Mouse (Mus musculus): ENCODE measurements around the gene Sox15. TPM values are rescaled to one million over a fixed set of nuclear protein-coding genes. Genes with fewer than 3 reads are reported as not detected.
"Not testable (repeated sequence)": the region's sequence is repeated elsewhere in the genome, so short reads cannot be mapped to it uniquely, and the experiment has no call there.

Sox15 gene
- total RNA-seq, 2 experiments from 2014 or later: not detected

DNA sequence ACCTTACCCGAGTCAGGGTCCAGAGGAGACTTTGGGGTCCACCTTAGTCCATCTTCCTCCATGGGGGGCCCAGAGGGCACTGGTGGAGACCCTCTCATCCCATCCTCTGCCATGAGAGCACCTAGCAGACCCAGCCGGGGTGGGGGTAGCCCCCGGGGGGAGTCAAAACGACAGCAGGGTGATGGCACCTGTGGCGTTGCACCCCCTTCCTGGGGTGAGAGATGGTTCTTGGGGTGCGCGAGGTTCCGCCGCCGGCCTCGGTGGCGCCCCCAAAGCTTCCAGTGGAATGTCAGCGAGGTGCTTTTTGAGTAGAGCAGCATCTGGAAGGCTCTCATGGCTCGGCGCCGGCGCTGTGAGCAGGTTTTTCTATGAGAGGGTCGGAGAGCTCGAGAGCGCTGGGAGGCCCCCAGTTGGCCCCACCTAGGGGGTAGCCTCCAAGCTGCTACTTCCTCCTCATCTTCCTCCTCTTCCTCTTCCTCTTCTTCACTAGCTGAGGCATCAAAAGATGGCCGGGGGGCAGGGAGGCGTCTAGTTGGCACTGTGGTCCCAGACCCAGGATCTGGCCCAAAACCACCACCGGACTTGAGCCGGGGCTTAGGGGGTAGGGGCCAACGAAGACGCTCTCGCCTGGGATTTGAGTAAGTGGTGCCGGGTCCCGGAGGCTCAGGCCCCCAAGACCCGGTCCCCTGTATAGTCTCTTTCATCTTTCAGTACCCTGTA lies 25.2 kb downstream of the Sox15 start:
- no peak for DNase-seq

DNA sequence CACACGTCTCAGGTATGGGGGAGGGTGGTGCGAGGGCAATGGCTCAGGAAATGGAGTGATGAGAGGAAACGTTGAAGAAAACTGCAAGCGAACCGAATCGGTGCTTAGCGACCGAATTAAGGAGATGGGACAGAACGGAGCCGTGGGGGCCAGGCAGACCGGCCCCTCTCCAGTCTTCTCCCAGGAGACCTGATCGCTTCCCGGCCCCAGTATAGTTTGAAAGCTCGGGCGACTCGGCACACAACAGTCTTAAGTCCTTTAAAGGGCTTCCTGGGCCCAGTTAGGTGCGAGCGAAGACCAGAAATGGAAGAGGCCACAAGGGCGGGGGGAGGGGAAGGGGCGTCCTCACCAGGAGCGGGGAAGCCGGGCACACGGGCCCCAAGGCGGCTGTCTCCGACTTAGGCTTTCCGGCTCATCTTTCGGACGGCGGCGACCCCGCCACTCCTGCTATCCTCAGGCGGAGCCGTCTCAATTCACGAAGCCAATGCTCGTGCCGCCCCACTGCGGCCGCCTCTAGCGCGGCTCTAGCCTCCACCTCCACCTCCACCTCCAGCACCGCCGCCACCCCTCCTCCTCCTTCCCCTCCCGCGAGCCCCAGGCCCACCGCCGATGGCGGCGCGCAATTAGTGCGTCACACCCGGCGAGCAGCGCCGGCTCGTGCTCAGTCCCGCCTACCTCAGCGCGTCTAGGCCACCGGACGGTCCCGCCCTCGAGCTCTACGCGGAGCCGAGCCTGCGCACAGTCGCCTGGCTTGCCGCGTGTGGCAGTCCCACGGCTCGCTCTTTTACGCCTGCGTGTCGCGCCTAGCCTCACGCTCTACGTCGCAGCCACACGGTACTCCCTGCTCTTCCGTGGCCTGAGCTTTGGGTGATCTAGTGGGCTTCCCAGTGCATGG lies 26.4 kb downstream of the Sox15 start, which contains the start of gene Senp3:
TSS of gene Senp3 (minus strand) at position 771 of the 895 bp plus-strand sequence.
- peak; percentile 97 for DNase-seq

DNA sequence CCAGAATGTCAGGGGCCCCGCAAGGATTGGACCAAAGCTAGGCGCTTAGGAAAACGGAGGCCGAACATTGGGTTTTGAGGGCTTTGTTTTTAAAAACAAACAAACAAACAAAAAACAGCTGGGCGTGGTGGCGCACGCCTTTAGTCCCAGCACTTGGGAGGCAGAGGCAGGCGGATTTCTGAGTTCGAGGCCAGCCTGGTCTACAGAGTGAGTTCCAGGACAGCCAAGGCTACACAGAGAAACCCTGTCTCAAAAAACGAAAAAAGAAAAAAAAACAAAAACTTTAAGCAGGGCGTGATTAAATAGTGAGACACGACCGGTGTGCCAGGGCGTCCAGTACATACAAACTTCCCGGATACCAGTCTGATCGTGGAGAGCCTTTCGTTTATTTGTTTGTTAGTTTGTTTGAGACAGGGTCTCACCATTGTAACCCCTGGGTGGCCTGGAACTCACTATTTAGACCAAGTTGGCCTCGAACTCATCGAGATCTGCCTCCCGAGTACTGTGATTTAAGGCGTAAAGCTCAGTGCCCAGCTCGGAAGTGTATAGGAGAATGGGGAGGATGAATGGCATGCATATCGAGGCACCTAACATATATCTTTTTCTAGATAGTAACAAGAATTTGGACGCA lies 27.2 kb downstream of the Sox15 start:
- DNase-seq: no peak

DNA sequence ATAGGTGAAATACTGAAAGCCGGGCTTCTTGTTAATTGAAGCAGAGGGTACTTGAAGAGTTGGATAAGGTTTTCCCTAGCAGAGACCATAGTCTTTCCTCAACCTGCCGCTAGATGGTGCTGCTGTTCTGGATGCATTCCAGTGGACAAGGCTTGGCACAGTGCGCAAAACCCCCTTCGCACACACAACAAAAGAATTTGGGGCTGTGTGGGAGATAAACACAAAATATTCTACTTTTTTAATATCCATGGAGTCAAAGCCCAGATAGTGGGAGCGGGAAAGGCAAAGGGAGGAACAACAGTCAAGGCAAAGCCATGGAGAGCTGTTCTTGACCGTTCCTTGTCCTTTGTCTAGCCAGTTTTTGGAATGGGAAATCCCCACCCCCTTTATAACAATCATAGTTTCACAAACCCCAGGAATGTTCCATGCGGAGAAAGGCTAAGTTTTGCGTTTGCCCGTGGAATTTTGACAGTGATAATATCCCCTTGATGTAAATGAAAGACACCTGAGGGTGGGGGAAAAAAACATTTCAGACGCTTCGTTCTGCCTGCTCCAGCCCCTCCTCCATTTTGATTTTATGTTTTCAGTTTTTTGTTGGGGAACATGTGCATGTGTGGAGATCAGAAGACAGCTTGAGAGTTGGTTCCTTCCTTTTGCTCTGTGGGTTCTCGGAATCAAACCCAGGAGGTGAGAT lies 27.9 kb downstream of the Sox15 start:
- peak; percentile 78 for DNase-seq

DNA sequence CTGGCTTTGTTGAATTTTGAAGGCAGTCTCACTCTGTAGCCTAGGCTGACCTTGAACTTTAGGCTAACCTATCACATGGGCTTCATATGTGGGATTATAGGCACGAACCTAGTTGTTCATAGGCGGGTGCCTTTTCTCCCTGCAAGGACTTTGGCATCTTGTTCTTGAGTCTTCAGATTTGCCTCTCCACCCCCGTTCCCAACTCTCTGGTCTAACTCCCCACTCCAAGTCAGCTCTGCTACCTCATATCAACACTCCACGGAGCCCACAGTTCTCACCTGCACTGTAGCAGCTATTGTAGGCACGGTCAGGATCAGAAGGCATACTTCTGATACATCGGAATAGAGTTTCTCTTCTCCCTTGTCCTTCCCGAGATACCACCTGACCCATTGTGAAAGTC lies 28.5 kb downstream of the Sox15 start:
- no peak for DNase-seq

DNA sequence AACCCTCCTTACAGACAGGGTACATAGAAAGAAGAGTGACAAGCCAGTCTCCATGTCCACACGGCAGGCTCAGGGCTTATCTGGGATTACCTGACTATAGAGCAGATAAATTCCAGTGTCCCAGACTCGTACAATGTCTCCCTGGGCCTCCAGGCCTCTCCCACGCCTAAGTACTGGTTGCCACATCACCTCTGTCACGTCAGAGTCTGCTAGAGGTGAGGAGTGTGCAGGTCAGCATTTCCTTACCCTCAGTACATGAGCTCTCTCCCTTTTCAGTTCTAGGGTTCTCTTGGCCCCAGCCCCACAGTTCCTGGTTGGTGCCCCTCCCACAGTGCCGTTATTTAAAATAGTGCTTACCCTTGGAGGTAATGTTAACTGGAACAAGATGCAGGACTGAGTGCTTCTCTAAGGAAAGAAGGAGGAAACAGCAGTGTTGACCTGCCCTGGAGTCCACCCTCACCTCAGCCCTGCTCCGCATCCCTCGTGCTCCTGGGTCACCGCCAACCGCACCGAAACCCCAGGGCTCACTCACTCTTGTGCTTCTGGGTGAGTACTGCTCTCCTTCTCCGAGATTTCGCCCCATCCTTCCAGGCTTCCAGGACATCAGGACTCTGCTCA lies 29.1 kb downstream of the Sox15 start:
- DNase-seq: no peak

DNA sequence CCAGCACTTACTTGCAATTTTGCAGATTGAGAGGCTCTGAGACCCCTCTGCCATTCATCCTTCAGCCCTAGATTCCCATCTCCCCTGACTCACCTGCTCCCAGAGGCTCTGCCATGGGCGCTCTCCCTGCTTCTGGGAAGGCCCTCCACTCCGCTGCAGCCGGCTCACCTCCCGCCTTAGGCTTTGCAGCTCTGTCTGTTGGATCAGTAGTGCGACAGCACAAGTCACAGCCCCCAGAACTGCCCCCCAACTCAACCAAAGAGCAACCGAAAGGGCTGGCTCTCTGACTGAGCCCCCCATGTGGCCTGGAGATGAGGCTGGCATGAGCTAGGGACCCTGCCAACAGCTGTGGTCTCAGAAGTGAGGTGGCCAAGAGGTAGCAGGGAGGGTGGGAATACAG lies 29.8 kb downstream of the Sox15 start:
- no peak for DNase-seq

DNA sequence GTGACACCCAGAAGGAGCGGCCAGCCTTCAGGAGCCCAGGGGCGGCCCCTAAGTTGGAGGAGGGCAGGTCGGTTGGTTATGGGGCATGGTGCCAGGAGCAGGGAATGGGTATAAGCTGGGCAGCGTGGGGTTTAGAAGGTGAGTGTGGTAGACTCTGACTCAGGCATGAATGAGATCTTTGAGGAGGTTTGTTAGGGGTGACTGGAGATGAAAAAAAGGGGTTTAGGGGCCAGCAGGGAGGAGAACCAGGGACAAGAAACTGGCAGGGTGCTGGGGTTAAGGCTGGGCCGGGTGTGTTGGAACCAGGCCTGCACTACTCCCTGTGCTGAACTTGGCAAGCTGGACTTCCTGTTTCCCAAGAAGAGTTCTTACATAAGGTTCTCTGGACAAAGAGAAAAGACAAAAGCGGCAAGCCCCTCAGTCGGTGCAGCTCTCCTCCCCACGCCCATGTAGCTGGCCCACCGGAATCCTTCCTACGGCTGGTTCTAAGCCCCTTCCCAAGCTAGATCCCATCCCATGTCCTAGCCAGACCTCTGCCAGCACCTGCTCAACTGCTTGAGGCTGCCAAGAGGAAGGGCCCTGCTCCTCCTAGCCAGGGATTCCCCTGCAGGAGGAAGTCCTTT lies 30.5 kb downstream of the Sox15 start, which contains the start of gene Tnfsf13:
TSS of gene Tnfsf13 (minus strand) at position 259 of the 623 bp plus-strand sequence.
- peak; percentile 86 for DNase-seq

DNA sequence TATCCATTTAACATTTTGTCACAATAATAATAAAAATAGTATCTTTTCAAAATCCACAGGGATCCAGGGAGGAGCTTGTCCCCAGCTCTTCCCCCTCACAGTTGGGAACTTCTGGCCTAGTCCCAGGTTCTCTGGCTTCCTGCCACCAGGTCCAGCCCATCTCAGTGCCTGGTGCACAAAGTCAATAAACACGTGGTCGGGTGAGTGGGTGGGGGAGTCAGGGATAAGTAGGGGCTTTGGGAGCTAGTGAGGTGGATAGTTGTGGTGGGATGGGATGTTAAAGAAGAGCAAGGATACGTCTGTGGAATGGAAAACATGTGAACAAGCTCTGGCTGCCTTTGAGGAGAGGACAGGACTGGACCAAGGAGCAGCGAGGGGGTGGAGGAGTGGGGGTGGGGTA lies 31.3 kb downstream of the Sox15 start:
- peak; percentile 83 for DNase-seq

DNA sequence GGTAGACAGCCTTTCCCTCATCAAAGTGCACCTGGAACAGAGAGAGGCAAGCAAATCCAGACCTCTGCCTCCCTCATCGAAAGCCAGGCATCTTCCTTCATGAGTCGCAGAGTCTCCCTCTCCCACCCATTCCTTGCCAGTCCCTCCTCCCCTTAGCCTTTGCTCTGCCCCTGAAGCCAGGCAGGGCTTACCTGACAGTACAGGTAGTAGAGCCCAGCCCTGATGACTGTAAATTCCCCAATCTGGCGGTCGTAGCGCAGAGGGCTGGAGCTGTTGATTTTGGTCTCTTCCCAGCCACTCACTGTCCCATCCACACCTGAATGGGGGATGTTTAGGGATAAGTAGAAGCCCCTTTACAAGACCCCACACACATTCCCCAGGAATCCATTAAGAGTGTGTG lies 31.9 kb downstream of the Sox15 start:
- DNase-seq: no peak

DNA sequence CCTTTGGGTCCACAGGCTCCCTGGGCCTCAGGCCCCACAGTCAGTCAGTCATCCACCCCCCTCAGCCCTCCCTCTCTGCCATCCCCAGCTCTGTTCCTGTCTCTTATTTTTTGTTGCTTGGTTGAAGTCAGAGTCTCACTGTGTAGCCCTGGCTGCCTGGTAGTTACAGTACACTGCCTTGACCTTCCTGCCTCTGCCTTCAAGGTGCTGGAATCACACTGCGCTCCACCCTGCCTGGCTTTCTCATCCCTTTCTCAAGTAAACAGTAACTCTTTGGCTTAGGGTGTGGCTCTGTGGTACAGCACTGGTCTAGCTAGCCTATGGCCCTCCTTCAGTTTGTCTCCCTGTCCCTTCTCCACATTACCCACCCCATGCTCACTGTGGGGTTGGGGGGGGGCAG lies 34.8 kb downstream of the Sox15 start:
- no peak for DNase-seq

DNA sequence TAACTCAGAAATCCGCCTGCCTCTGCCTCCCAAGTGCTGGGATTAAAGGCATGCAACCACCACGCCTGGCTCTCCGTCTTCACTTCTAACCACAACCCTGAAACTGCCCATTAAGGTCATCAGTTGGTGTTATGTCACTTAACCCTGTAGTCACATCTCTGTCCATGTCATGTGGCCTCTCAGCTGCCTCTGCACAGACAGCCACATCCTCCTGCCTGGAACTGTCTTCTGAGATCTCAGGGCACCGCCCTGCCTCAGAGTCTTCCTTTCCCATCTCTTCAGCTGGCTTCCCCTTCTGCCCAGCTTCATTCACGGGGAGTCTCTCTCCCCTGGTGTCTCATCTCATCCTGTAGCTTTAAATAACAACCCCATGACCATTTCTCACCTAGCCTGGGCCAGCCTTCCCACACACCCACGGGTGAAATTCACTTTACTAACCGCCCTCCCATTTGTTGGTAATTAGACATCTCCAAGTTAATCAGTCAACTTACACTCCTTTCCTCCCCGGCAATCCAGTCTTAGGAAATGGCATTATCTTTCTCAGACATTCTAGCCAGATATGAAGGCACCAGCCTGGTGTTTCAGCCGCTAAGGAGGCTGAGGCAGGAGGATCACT lies 37.2 kb downstream of the Sox15 start:
- no peak for DNase-seq

DNA sequence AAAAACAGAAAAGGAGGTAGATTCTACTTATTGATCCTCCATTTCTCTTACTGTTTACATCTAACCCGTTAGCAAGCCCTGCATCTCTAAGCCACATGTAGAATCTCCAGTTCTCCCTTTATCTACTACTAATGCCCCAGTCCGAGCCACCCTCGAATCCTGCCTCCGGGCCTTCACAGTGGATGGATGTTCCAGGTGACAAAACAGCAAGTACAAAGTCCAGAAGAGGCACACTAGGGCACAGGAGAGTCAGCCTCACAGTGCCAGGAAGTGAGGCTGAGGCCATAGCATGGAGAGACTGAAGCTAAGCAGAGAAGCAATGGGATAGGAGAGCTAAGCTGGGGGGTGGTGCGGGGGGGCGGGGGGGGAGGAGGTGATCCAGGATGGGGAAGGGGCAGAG lies 37.7 kb downstream of the Sox15 start:
- DNase-seq: no peak

DNA sequence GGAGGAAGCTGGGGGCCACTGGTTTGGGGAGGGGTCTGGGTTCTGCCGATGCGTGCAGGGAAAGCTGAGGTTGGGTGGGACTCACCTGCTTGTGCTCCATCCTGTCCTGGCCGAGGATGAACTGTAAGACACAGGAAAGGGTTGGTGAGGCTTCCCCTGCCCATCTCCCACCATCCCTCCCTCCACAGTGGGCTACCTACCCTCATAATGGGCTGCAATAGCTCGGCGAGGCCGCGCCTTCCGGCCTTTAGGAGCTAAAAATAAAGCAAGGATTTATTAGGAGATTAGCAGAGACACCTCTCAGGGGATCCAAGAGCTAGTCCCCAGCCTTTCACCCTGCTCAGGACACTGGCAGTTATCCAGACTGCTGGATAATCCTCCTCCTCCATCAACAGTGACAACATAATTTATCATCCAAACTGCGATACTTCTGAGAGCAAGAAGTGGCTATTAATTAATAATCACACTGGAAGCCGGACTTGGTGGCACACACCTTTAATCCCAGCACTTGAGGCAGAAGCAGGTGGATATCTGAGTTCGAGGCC lies 38.4 kb downstream of the Sox15 start:
- DNase-seq: no peak

DNA sequence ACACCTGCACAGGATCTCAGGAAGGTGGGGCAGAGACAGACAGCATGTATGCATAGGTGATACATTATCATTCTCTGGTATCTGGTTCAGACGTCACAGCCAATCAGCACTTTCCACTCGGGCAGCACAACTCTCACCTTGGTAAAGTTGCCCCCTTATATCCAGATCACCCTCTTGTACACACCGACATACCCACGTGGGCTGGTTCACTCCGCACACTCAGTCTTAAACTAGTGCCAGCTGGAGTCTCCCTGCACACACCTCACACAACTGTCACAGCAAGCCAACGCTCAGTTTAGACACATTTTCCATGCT lies 39.9 kb downstream of the Sox15 start:
- DNase-seq: no peak

DNA sequence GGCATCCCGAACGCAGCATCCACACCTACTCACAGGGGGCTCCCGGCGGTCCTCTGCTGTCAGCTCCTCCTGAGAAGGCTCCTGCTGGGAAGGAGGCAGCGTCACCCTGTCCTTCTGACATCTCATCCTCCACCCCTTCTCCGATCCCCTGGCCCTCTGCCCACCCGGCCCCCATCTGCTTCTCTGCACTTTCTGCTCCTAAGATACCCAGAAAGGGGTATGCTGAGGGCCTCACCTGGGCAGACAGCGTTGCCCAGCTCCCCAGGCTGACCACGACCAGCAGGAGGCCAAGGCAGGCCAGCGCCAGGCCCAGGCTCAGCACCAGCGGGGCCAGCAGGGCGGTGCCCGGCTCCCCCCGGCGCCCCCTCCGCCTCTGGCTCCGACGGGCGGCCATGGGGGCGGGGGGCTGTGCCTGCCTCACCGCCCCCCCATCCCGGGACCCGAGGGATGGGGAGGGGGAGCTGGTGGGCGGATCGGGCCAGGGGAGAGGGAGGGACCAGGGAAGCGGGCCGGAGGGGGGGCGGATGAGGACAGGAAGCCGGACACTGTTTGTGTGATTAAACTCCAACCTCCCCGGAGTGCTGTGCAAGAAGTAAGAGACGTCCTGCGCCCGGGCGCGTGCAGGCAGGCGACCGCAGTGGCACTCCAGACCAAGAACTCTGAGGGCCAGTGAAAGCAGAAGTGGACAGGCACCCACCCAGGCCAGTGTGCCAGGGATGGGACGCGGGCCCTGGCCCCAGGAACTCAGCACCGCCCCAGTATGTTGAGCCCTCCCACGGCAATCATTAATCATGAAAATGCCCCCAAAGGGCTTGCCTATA lies 40.5 kb downstream of the Sox15 start, which contains the start of the genes Tnfsf12 and Tnfsfm13:
TSS of gene Tnfsf12 (minus strand) at position 489 of the 821 bp plus-strand sequence.
TSS of gene Tnfsfm13 (minus strand) at position 738 of the 821 bp plus-strand sequence.
- peak; percentile 81 for DNase-seq

DNA sequence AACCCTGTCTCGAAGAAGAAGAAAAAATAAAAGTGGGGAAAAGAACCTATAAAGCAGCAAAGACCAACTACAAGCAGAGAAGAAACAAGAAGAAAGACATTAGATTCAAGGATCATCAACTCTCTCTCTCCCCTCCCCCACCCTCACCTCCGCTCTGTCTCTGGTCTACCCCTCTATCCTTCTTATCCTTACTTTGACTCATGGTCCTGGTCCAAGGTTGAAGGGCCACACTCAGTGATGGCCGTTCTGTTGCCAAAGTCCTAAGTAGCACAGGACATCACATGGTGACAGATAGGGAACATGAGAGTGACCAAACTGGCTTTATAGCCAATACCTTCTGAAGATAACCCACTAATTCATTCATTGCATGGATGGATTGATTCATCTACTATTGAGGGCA lies 42.3 kb downstream of the Sox15 start:
- DNase-seq: no peak

DNA sequence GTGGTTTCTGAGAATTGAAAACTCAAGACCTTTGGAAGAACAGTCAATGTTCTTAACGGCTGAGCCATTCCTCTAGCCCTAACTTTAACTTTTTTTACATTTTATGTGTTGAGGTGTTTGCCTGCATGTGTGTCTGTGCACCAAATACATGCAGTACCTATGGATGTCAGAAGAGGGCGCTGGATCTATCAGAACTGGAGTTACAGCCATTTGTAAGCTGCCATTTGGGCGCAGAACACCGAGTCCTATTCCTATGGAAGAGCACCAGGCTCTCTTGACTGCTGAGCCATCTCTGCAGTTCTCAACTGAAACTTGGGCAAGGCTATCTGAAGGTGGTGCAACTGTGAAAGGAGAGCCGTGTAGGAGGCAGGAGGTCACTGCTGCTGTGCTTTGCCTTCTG lies 43.5 kb downstream of the Sox15 start:
- DNase-seq: no peak

DNA sequence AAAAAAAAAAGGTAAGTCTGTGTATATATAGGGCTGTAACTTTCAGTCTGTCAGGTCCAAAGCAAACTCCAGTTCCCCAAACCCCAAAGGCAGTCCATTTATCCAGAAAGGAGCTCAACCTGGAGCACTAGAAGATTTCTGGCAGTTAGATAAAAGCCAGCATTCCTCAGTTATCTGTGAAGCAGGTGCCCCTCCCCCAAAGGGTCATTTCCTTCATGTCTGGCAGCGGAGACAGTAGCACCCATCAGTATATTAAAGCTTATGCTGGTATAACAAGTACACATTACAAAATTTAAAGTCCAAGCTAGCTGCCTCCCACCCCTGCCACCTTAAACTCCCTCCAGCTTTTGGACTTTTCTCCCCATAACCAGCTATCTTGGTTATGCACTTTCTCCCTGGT lies 44.5 kb downstream of the Sox15 start:
- DNase-seq: no peak

DNA sequence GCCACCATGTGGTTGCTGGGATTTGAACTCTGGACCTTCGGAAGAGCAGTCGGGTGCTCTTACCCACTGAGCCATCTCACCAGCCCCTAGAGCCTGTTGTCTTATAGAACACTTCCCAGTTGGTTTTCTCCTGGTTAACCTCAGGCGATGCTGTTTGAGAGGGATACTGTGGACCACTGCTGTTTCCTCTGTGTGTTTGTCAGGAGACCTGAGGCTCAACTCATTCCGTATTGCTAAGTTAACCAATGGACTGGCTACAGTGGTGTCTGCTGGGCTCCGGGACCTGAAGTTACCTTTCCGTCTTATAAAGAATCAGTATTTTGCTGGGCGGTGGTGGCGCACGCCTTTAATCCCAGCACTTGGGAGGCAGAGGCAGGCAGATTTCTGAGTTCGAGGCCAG lies 47.8 kb downstream of the Sox15 start:
- not testable (repeated sequence) for DNase-seq
